Mouse (Mus musculus) intestine, embryonic 16.5 days (tissue): Measurements from ENCODE around the gene 4930469K13Rik. TPM values are rescaled to one million over a fixed set of nuclear protein-coding genes. Genes with fewer than 3 reads are reported as not detected.
A peak's percentile ranks its signal among the peaks of the same experiment; 100 is the strongest.

Experiments used
- ATAC-seq: fragments of 200-750 bp; cut with Nextera tagmentation; 2 replicates; pipeline ENCODE4 v1.8.0; 2017; ENCODE audit warnings: moderate TSS enrichment, moderate library complexity
- H3K27ac ChIP-seq: fragments of 300-500 bp; sonication (generic); 2 replicates; pipeline ENCODE4 v1.5.1; 2014; ENCODE audit warnings: mild to moderate bottlenecking, low read length
- H3K27me3 ChIP-seq: fragments of 300-500 bp; sonication (generic); replicated peaks from 2 replicates; pipeline ENCODE4 v1.6.1; 2014; ENCODE audit warnings: low read length, control low read depth, mixed read lengths; ENCODE audit not compliant: control insufficient read depth, insufficient read depth
- H3K36me3 ChIP-seq: fragments of 300-500 bp; sonication (generic); 2 replicates; pipeline ENCODE4 v1.6.1; 2014; ENCODE audit warnings: low read length, control low read depth; ENCODE audit not compliant: control insufficient read depth, insufficient read depth
- H3K4me1 ChIP-seq: fragments of 300-500 bp; sonication (generic); 2 replicates; pipeline ENCODE4 v1.6.1; 2014; ENCODE audit warnings: low read length, control low read depth, mixed read lengths; ENCODE audit not compliant: control insufficient read depth, insufficient read depth
- H3K4me2 ChIP-seq: fragments of 300-500 bp; sonication (generic); 2 replicates; pipeline ENCODE4 v1.6.1; 2014; ENCODE audit warnings: low read depth, low read length, control low read depth
- H3K4me3 ChIP-seq: fragments of 300-500 bp; sonication (generic); 2 replicates; pipeline ENCODE4 v1.5.1; 2014; ENCODE audit warnings: mild to moderate bottlenecking, low read length
- H3K9ac ChIP-seq: fragments of 300-500 bp; sonication (generic); 2 replicates; pipeline ENCODE4 v1.6.1; 2014; ENCODE audit warnings: low read depth, low read length
- H3K9me3 ChIP-seq: fragments of 300-500 bp; sonication (generic); 2 replicates; pipeline ENCODE4 v1.6.1; 2016; ENCODE audit warnings: low read length, control low read depth; ENCODE audit not compliant: control insufficient read depth
- WGBS: fragments of 180-500 bp; shearing (Covaris S2); extraction: QIAGEN DNeasy Blood & Tissue Kit; methylation state at CpG from one replicate; pipeline ENCODE4 v1.1.7; 2014; 5-methylcytosine and 5-hydroxymethylcytosine counted together
- polyA plus RNA-seq: library from polyadenylated mRNA; unstranded; fragments of >200 nt; fragmentation: Nextera tagmentation; extraction: Ambion mirVana; gene quantifications from 2 replicates; pipeline ENCODE4 v1.2.1, GENCODE M21; 2015

4930469K13Rik gene
- polyA plus RNA-seq, 1 experiment from 2014 or later, result 0.68 TPM

- no peak overlapping the region for H3K4me2 ChIP-seq
- H3K27ac ChIP-seq, result no peak overlapping the region
- no peak overlapping the region for H3K4me3 ChIP-seq
- no peaks in the 10 kb centered on the region for H3K36me3 ChIP-seq
- H3K9me3 ChIP-seq, result no peaks in the 10 kb centered on the region
- 87% methylated on average over 3 of the region's 3 CpGs for WGBS
- H3K27me3 ChIP-seq, result no peaks in the 10 kb centered on the region
- H3K4me1 ChIP-seq, result no peaks in the 10 kb centered on the region
- H3K9ac ChIP-seq, result no peak overlapping the region
- no peak for ATAC-seq
Observed at GRCm38 (mm10) chr11:34117581-34117980, 19.2 kb upstream of the 4930469K13Rik start.

GRCm38 (mm10) chr11:34116572-34117135 is 18.3 kb upstream of the 4930469K13Rik start:
- no peaks in the 10 kb centered on the region for H3K9me3 ChIP-seq
- ATAC-seq, result no peak
- WGBS, result 48% methylated on average over 2 of the region's 2 CpGs
- H3K4me2 ChIP-seq, result no peak overlapping the region
- H3K4me1 ChIP-seq, result no peaks in the 10 kb centered on the region
- no peak overlapping the region for H3K9ac ChIP-seq
- H3K27ac ChIP-seq, result no peak overlapping the region
- H3K27me3 ChIP-seq, result no peaks in the 10 kb centered on the region
- H3K4me3 ChIP-seq, result no peak overlapping the region
- H3K36me3 ChIP-seq, result no peaks in the 10 kb centered on the region

DNA sequence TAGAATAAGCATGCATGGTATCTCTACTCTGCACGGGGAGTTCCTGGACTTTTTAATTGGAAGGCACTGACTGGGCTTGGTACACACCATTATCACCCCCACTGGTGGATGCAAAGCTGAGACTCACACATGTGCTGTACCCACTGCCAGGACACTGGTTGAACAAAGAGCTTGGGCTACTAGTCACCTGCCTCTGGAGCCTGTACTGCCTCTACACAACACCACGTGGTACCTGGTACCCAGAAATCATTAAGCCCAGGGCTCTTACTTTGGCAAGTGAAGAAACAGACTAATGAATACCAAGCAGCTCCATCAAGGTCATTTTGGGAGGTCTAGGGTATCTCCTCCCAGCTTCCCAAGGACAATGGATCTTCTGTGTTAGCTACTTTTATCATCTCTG is 15.4 kb upstream of the 4930469K13Rik start:
- no peaks in the 10 kb centered on the region for H3K27me3 ChIP-seq

DNA sequence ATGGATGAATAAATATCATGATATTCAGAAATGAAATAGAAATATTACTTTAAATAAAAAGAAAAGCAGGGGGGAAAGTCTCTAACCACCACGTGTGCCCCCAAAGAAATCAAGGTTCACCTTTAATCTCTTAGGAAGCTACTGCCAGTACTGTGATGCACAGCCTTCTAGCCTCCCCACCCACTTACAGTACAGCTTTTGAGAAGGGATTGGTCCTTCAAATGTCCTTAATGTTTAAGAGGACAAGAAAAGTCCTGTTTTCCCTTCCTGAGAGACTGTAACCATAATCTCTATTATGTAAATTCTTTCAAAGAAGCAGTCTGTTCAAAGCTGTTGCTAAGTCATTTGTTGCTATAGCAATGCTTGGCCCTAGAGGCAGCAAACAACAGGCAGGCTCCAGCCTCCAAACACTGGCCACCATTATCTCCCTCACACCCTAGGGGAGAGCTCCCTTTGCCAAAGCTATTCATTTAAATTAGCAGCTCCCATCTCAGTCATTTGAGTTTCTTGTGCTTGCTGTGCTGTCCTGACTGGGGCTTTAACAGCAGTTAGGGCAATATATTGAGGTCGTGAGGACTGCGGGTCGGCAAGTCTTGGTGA is 14.5 kb upstream of the 4930469K13Rik start:
- ATAC-seq, result peak; percentile 62; the same call in 1 of the 2 replicates
- Histone ChIP-seq H3K27me3 (no peaks in the 10 kb centered on the region), H3K27ac (no peak overlapping the region), H3K4me3 (no peak overlapping the region), H3K9ac (no peak overlapping the region), H3K36me3 (no peaks in the 10 kb centered on the region), H3K4me2 (no peak overlapping the region), H3K4me1 (no peaks in the 10 kb centered on the region), H3K9me3 (no peaks in the 10 kb centered on the region)
- 27% methylated on average over 4 of the region's 4 CpGs for WGBS

More for the DNA sequence above, 15.4 kb upstream of the 4930469K13Rik start:
- Histone ChIP-seq H3K4me2 (no peak overlapping the region), H3K27ac (no peak overlapping the region), H3K9ac (no peak overlapping the region), H3K4me3 (no peak overlapping the region), H3K4me1 (no peaks in the 10 kb centered on the region), H3K9me3 (no peaks in the 10 kb centered on the region), H3K36me3 (no peaks in the 10 kb centered on the region)
- WGBS, result 59% methylated on average over 2 of the region's 2 CpGs
- ATAC-seq, result no peak

- Histone ChIP-seq H3K27ac (no peak overlapping the region), H3K9ac (no peak overlapping the region), H3K9me3 (no peaks in the 10 kb centered on the region), H3K4me1 (no peaks in the 10 kb centered on the region), H3K4me3 (no peak overlapping the region), H3K4me2 (no peak overlapping the region), H3K36me3 (no peaks in the 10 kb centered on the region), H3K27me3 (no peaks in the 10 kb centered on the region)
- ATAC-seq, result no peak
- WGBS, result 72% methylated on average over 7 of the region's 7 CpGs
Observed at GRCm38 (mm10) chr11:34111940-34112339, 13.6 kb upstream of the 4930469K13Rik start.

DNA sequence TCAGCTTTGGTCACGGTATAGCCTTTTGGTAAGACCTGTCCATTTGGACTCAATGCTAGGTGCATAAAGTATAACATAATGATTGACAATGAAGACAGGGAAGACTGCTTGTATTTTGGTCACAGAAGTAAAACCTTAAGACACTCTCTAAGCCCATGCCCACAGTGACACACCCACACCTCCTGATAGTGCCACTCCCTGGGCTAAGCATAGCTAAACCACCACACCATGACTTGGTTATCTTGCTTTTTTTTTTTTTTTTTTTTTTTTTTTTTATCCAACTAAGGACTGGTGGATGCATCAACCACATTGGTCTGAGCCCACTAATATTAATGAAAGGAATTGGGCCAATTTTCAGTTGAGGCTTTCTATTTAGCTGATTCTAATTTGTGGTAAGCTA is 10.9 kb upstream of the 4930469K13Rik start:
- no peaks in the 10 kb centered on the region for H3K36me3 ChIP-seq
- no peak overlapping the region for H3K27ac ChIP-seq
- no peak overlapping the region for H3K4me3 ChIP-seq
- H3K4me1 ChIP-seq, result no peaks in the 10 kb centered on the region
- H3K4me2 ChIP-seq, result no peak overlapping the region
- H3K9ac ChIP-seq, result no peak overlapping the region
- no peak for ATAC-seq
- H3K27me3 ChIP-seq, result no peaks in the 10 kb centered on the region
- 92% methylated on average over 1 of the region's 1 CpGs for WGBS
- no peaks in the 10 kb centered on the region for H3K9me3 ChIP-seq

DNA sequence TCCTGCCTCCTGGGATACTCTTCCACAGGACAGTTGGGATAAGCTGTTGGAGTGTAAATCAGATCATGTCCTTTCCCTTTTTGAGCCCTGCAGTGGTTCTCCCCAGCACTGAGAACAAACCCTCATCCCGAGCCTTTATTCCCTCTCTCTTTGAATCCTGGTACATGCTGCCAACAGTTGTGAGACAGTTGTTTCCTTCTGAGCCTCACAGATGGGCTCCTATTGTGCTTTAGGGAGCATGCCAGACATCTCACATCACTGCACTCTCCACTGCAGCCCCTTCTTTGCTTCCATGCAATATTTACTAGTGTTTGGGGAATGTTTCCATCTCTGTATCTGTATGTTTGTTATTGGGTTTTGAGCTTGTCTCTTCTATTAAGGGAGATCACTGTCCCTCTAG is 6.6 kb upstream of the 4930469K13Rik start:
- H3K4me1 ChIP-seq, result no peaks in the 10 kb centered on the region
- H3K4me3 ChIP-seq, result no peak overlapping the region
- H3K4me2 ChIP-seq, result no peak overlapping the region
- no peak overlapping the region for H3K27ac ChIP-seq
- no peaks in the 10 kb centered on the region for H3K9me3 ChIP-seq
- no peaks in the 10 kb centered on the region for H3K36me3 ChIP-seq
- no peak for ATAC-seq
- H3K9ac ChIP-seq, result no peak overlapping the region
- 49% methylated on average over 1 of the region's 1 CpGs for WGBS
- H3K27me3 ChIP-seq, result no peaks in the 10 kb centered on the region

DNA sequence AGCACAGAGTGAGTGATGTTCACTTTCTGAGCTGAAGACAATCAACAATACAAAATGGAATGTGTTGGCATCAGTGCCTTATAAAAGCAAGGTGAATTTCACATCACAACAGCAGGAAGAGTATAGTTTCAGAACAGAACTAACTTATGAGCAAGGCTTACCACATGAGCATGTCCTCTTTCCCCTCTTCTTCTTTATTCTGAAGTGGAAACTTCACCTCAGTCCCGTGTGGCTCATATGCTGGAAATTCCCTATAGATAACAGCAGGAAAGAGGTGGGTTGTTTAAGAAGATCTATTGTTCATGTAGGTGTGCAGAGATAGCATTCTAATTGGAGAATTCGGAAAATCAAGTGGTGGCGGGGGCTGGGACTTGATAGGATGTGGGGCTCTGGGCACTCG is 3.5 kb upstream of the 4930469K13Rik start:
- Histone ChIP-seq H3K36me3 (no peaks in the 10 kb centered on the region), H3K4me2 (no peak overlapping the region), H3K9ac (no peak overlapping the region), H3K4me1 (no peaks in the 10 kb centered on the region), H3K9me3 (no peaks in the 10 kb centered on the region), H3K27me3 (no peaks in the 10 kb centered on the region), H3K27ac (no peak overlapping the region), H3K4me3 (no peak overlapping the region)
- no peak for ATAC-seq
- WGBS, result 84% methylated on average over 4 of the region's 4 CpGs

- Histone ChIP-seq H3K27ac (no peak overlapping the region), H3K27me3 (no peaks in the 10 kb centered on the region), H3K9me3 (no peaks in the 10 kb centered on the region), H3K4me3 (no peak overlapping the region), H3K9ac (no peak overlapping the region), H3K4me1 (no peaks in the 10 kb centered on the region), H3K4me2 (no peak overlapping the region), H3K36me3 (no peaks in the 10 kb centered on the region)
- ATAC-seq, result no peak
- 61% methylated on average over 3 of the region's 3 CpGs for WGBS
Observed at GRCm38 (mm10) chr11:34087064-34087463, 11.3 kb downstream of the 4930469K13Rik start.
